ENCODE assay signal across 11 mouse cellular contexts in the genomic region with DNA sequence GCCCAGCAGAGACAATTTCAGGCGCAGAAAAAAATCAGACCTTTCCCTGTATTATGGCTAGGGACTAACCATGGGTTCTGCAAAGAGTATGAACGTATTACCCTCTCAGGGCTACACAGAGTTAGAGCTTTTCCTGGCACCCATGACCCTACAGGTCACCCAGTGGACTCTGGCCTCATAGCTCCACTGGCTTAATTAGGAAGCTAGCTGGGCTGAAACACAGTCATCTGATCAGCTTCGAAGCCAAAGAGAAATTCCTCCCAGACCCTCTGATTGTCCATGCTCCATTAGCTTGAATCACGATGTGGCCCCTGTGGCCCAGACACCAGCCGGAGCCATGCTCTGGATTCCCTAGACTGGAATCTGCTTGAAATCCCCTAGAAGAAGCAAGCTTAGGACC. TPM values are rescaled to one million over a fixed set of nuclear protein-coding genes. Genes with fewer than 3 reads are reported as not detected.
DNase-seq lines count a peak whose midpoint lies in the region; ATAC-seq and TF ChIP-seq lines count a peak whose summit lies in the region.
"Had no signal": no experiment of that assay in that cellular context is flagged by ENCODE, and none has a peak within 500 bp of the region (broad histone marks: within the 10 kb centered on the region; RNA-seq: fewer than 3 reads in every experiment).

No protein-coding gene starts in this region.

- peaks cover 81% of the 10 kb centered on the region for H3K4me1 ChIP-seq in forebrain, embryonic 12.5 days
- peaks cover 50% of the 10 kb centered on the region for H3K4me1 ChIP-seq in forebrain, embryonic 15.5 days
- H3K4me1 ChIP-seq in hindbrain, embryonic 11.5 days (replicated peaks; ENCODE audit: control insufficient read depth, insufficient read depth, low read length): peaks cover 23% of the 10 kb centered on the region
- H3K4me1 ChIP-seq in kidney, embryonic 16.5 days (ENCODE audit: insufficient read depth, low read length): peaks cover 51% of the 10 kb centered on the region
- peaks cover 25% of the 10 kb centered on the region for H3K4me1 ChIP-seq in liver, postnatal 0 days (ENCODE audit: insufficient read depth)

- H3K36me3 ChIP-seq in forebrain, embryonic 12.5 days (replicated peaks): 0 out of 2 replicates have a peak, but pooled peaks cover 10% of the 10 kb centered on the region
- no peaks in the 10 kb centered on the region for H3K36me3 ChIP-seq in forebrain, embryonic 15.5 days
- H3K36me3 ChIP-seq in hindbrain, embryonic 11.5 days (ENCODE audit: control insufficient read depth, insufficient read depth, low read length): no peaks in the 10 kb centered on the region
- H3K36me3 ChIP-seq in kidney, embryonic 16.5 days (ENCODE audit: insufficient read depth, low read length): no peaks in the 10 kb centered on the region
- H3K36me3 ChIP-seq in liver, postnatal 0 days (replicated peaks; ENCODE audit: insufficient read depth, low read length): no peaks in the 10 kb centered on the region
- H3K36me3 ChIP-seq: intestine, embryonic 15.5 days; limb, embryonic 13.5 days had no signal

- H3K4me3 ChIP-seq in forebrain, embryonic 12.5 days (replicated peaks): no peak overlapping the region
- no peak overlapping the region for H3K4me3 ChIP-seq in forebrain, embryonic 15.5 days
- no peak overlapping the region for H3K4me3 ChIP-seq in hindbrain, embryonic 11.5 days (ENCODE audit: low read depth, low read length)
- no peak overlapping the region for H3K4me3 ChIP-seq in kidney, embryonic 16.5 days (ENCODE audit: low read length)
- no peak overlapping the region for H3K4me3 ChIP-seq in liver, postnatal 0 days (ENCODE audit: low read depth, low read length)
- no peak overlapping the region for H3K4me3 ChIP-seq in left cerebral cortex, adult 2 months
- H3K4me3 ChIP-seq: intestine, embryonic 15.5 days; limb, embryonic 13.5 days had no signal

- ATAC-seq in forebrain, embryonic 12.5 days (ENCODE audit: low FRiP score): no peak
- ATAC-seq in forebrain, embryonic 15.5 days (replicated peaks): no peak
- no peak for ATAC-seq in hindbrain, embryonic 11.5 days (ENCODE audit: low FRiP score)
- peak; percentile 50 for ATAC-seq in kidney, embryonic 16.5 days (ENCODE audit: low FRiP score, low TSS enrichment)
- ATAC-seq in liver, postnatal 0 days: peak; percentile 19; the same call in 1 of the 2 replicates
- ATAC-seq: intestine, embryonic 15.5 days had no signal

- H3K27me3 ChIP-seq in forebrain, embryonic 12.5 days: no peaks in the 10 kb centered on the region
- no peaks in the 10 kb centered on the region for H3K27me3 ChIP-seq in forebrain, embryonic 15.5 days
- no peaks in the 10 kb centered on the region for H3K27me3 ChIP-seq in hindbrain, embryonic 11.5 days (ENCODE audit: control insufficient read depth, insufficient read depth, low read length)
- peaks cover 3% of the 10 kb centered on the region; the same call in 1 of the 2 replicates for H3K27me3 ChIP-seq in kidney, embryonic 16.5 days (ENCODE audit: insufficient read depth, low read length)
- H3K27me3 ChIP-seq in liver, postnatal 0 days (ENCODE audit: insufficient read depth, low read length): no peaks in the 10 kb centered on the region
- H3K27me3 ChIP-seq: intestine, embryonic 15.5 days had no signal

- no peak overlapping the region for H3K4me2 ChIP-seq in forebrain, embryonic 12.5 days
- H3K4me2 ChIP-seq in forebrain, embryonic 15.5 days (replicated peaks): no peak overlapping the region
- peak overlapping the region; percentile 19; the same call in 1 of the 2 replicates for H3K4me2 ChIP-seq in hindbrain, embryonic 11.5 days (replicated peaks; ENCODE audit: low read depth, low read length)
- no peak overlapping the region for H3K4me2 ChIP-seq in kidney, embryonic 16.5 days (replicated peaks; ENCODE audit: low read depth, low read length)
- H3K4me2 ChIP-seq in liver, postnatal 0 days (ENCODE audit: low read depth, low read length): no peak overlapping the region
- H3K4me2 ChIP-seq: intestine, embryonic 15.5 days; limb, embryonic 13.5 days had no signal

- no peak for DNase-seq in hindbrain, embryonic 11.5 days (ENCODE audit: low spot score)
- no peak for DNase-seq in liver, postnatal 0 days
- DNase-seq in left cerebral cortex, adult 2 months (ENCODE audit: extremely low spot score in 1 of 2, low spot score in 2 of 2): no peak
- DNase-seq in spleen, postnatal 4 days (ENCODE audit: low spot score in 2 of 2): no peak
- no peak for DNase-seq in left cerebral cortex, postnatal 10 days (ENCODE audit: extremely low spot score in 1 of 2, low spot score in 2 of 2)
- DNase-seq: adrenal gland, postnatal 14 days had no signal

- peak overlapping the region; percentile 36; the same call in 1 of the 2 replicates for H3K27ac ChIP-seq in forebrain, embryonic 12.5 days
- H3K27ac ChIP-seq in forebrain, embryonic 15.5 days (replicated peaks): no peak overlapping the region
- peak overlapping the region; percentile 91 for H3K27ac ChIP-seq in hindbrain, embryonic 11.5 days (ENCODE audit: low read depth, low read length)
- H3K27ac ChIP-seq in kidney, embryonic 16.5 days (ENCODE audit: low read length): peak overlapping the region; percentile 39; the same call in 1 of the 2 replicates
- H3K27ac ChIP-seq in liver, postnatal 0 days (ENCODE audit: low read depth): peak overlapping the region; percentile 74
- H3K27ac ChIP-seq in left cerebral cortex, adult 2 months: no peak overlapping the region
- H3K27ac ChIP-seq: intestine, embryonic 15.5 days; limb, embryonic 13.5 days had no signal

- intact Hi-C loops in left cerebral cortex, adult 2 months (cut with DNase I): no loop called here
- intact Hi-C loops in left cerebral cortex, postnatal 10 days (cut with DNase I): no loop called here

- H3K9me3 ChIP-seq in forebrain, embryonic 12.5 days: no peaks in the 10 kb centered on the region
- no peaks in the 10 kb centered on the region for H3K9me3 ChIP-seq in forebrain, embryonic 15.5 days
- no peaks in the 10 kb centered on the region for H3K9me3 ChIP-seq in hindbrain, embryonic 11.5 days (ENCODE audit: control insufficient read depth, low read length)
- H3K9me3 ChIP-seq in kidney, embryonic 16.5 days (ENCODE audit: low read length): no peaks in the 10 kb centered on the region
- no peaks in the 10 kb centered on the region for H3K9me3 ChIP-seq in liver, postnatal 0 days (ENCODE audit: low read length)
- H3K9me3 ChIP-seq: intestine, embryonic 15.5 days; limb, embryonic 13.5 days had no signal

- H3K9ac ChIP-seq in forebrain, embryonic 12.5 days: no peak overlapping the region
- H3K9ac ChIP-seq in forebrain, embryonic 15.5 days (replicated peaks): no peak overlapping the region
- no peak overlapping the region for H3K9ac ChIP-seq in hindbrain, embryonic 11.5 days (ENCODE audit: low read depth, low read length)
- no peak overlapping the region for H3K9ac ChIP-seq in kidney, embryonic 16.5 days (replicated peaks; ENCODE audit: low read length)
- H3K9ac ChIP-seq in liver, postnatal 0 days (replicated peaks): no peak overlapping the region
- H3K9ac ChIP-seq: intestine, embryonic 15.5 days; limb, embryonic 13.5 days had no signal

- no peak for TF ChIP-seq EP300 in liver, postnatal 0 days (IDR thresholded peaks at IDR 0.05; ENCODE audit: low read depth)

- TF ChIP-seq CTCF in liver, postnatal 0 days (IDR thresholded peaks at IDR 0.05; ENCODE audit: low read depth): no peak
- TF ChIP-seq CTCF in left cerebral cortex, adult 2 months (IDR thresholded peaks at IDR 0.05): no peak

- 63% methylated on average over 5 of the region's 5 CpGs for WGBS in forebrain, embryonic 12.5 days
- 68% methylated on average over 5 of the region's 5 CpGs for WGBS in forebrain, embryonic 15.5 days
- WGBS in hindbrain, embryonic 11.5 days: 45% methylated on average over 5 of the region's 5 CpGs
- 52% methylated on average over 5 of the region's 5 CpGs for WGBS in kidney, embryonic 16.5 days
- WGBS in liver, postnatal 0 days (ENCODE audit: insufficient replicate concordance): 51% methylated on average over 5 of the region's 5 CpGs

RNA-seq across cellular contexts. Expression of gene Nectin1, which starts 10.3 kb away (rescaled TPM):
- polyA plus RNA-seq in forebrain, embryonic 12.5 days (2016; fragmentation: Nextera tagmentation; extraction: Ambion mirVana): 11.4 and 12.1 TPM in 2 replicates
- polyA plus RNA-seq in forebrain, embryonic 15.5 days (2015; fragmentation: Nextera tagmentation; extraction: Ambion mirVana): 10.1 and 10.2 TPM in 2 replicates
- 8.5 and 10.9 TPM in 2 replicates for polyA plus RNA-seq in hindbrain, embryonic 11.5 days (2014; fragmentation: Nextera tagmentation; extraction: Ambion mirVana)
- 4.3 and 4.7 TPM in 2 replicates for polyA plus RNA-seq in kidney, embryonic 16.5 days (2015; fragmentation: Nextera tagmentation; extraction: Ambion mirVana)
- 4.0 and 4.1 TPM in 2 replicates for polyA plus RNA-seq in liver, postnatal 0 days (2015; fragmentation: Nextera tagmentation; extraction: Ambion mirVana)
- total RNA-seq in left cerebral cortex, adult 2 months (2021): 100 to 1,000 TPM; 112 to 114 TPM
- 100 to 1,000 TPM in 1 of 2 experiments, 10 to 100 TPM in 1; 99.6 to 104 TPM for total RNA-seq in left cerebral cortex, postnatal 10 days (2021)

Comparison
In these comparisons a context has a peak if more than half of its experiments do, and no peak if none do; other contexts are left out.
1. H3K27ac ChIP-seq: peak in forebrain, embryonic 12.5 days (single experiment), hindbrain, embryonic 11.5 days (single experiment), kidney, embryonic 16.5 days (single experiment) and liver, postnatal 0 days (single experiment); none in forebrain, embryonic 15.5 days (single experiment) and left cerebral cortex, adult 2 months (single experiment).
2. ATAC-seq: peak in kidney, embryonic 16.5 days (single experiment) and liver, postnatal 0 days (single experiment); none in forebrain, embryonic 12.5 days (single experiment), forebrain, embryonic 15.5 days (single experiment) and hindbrain, embryonic 11.5 days (single experiment).